12 mouse cellular contexts compared by ENCODE assay signal in the genomic region with DNA sequence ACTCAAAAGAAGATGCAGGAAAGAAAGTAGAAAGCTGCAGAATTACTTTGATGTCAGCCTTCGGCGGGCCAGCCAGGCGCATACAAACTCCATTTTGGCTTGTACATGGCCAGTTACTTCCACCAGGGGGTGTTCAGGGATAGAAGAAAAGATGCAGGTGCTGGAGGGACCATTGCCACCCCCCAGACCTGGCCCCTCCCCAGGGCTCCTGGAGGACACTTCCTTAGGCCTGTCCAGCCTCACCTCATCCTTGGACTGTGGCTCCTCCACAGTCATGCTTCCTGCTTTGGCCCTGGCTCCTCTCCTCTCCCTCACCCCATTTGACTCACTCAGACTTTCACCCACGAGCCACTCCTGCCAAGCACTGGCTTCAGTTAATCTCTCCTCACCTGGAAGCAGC. TPM values are rescaled to one million over a fixed set of nuclear protein-coding genes. Genes with fewer than 3 reads are reported as not detected.
DNase-seq lines count a peak whose midpoint lies in the region; ATAC-seq and TF ChIP-seq lines count a peak whose summit lies in the region.
"Had no signal": no experiment of that assay in that cellular context is flagged by ENCODE, and none has a peak within 500 bp of the region (broad histone marks: within the 10 kb centered on the region; RNA-seq: fewer than 3 reads in every experiment).

No protein-coding gene starts in this region.

- WGBS in liver, postnatal 0 days (ENCODE audit: insufficient replicate concordance): 76% methylated on average over 4 of the region's 4 CpGs
- 55% methylated on average over 4 of the region's 4 CpGs for WGBS in liver, embryonic 12.5 days (ENCODE audit: insufficient replicate concordance)
- WGBS in hindbrain, embryonic 16.5 days: 71% methylated on average over 4 of the region's 4 CpGs

- H3K9ac ChIP-seq in liver, postnatal 0 days (replicated peaks): no peak overlapping the region
- H3K9ac ChIP-seq in liver, embryonic 12.5 days: no peak overlapping the region
- H3K9ac ChIP-seq in hindbrain, embryonic 16.5 days (ENCODE audit: low read depth, low read length): no peak overlapping the region
- H3K9ac ChIP-seq: embryonic facial prominence, embryonic 13.5 days; hindbrain, embryonic 14.5 days; lung, embryonic 15.5 days had no signal

- no peak for TF ChIP-seq EP300 in liver, postnatal 0 days (IDR thresholded peaks at IDR 0.05; ENCODE audit: low read depth)

- no peaks in the 10 kb centered on the region for H3K27me3 ChIP-seq in liver, postnatal 0 days (ENCODE audit: insufficient read depth, low read length)
- H3K27me3 ChIP-seq in liver, embryonic 12.5 days (replicated peaks): 0 out of 2 replicates have a peak, but pooled peaks cover 5% of the 10 kb centered on the region
- H3K27me3 ChIP-seq in hindbrain, embryonic 16.5 days (replicated peaks; ENCODE audit: control insufficient read depth, insufficient read depth, low read length): no peaks in the 10 kb centered on the region; the same call in 1 of the 2 replicates
- H3K27me3 ChIP-seq: lung, embryonic 15.5 days had no signal

- TF ChIP-seq CTCF in liver, postnatal 0 days (IDR thresholded peaks at IDR 0.05; ENCODE audit: low read depth): peak; percentile 39

- ATAC-seq in liver, postnatal 0 days: no peak
- ATAC-seq in liver, embryonic 12.5 days: no peak
- ATAC-seq in hindbrain, embryonic 16.5 days: no peak

- no peaks in the 10 kb centered on the region for H3K4me1 ChIP-seq in liver, postnatal 0 days (ENCODE audit: insufficient read depth)
- peaks cover 6% of the 10 kb centered on the region for H3K4me1 ChIP-seq in liver, embryonic 12.5 days
- peaks cover 1% of the 10 kb centered on the region for H3K4me1 ChIP-seq in hindbrain, embryonic 16.5 days (ENCODE audit: control insufficient read depth, insufficient read depth, low read depth, low read length)

- H3K4me3 ChIP-seq in liver, postnatal 0 days (ENCODE audit: low read depth, low read length): no peak overlapping the region
- H3K4me3 ChIP-seq in liver, embryonic 12.5 days: no peak overlapping the region
- no peak overlapping the region for H3K4me3 ChIP-seq in hindbrain, embryonic 16.5 days (ENCODE audit: low read length)
- H3K4me3 ChIP-seq: embryonic facial prominence, embryonic 13.5 days; heart, embryonic 10.5 days; lung, embryonic 15.5 days had no signal

- H3K9me3 ChIP-seq in liver, postnatal 0 days (ENCODE audit: low read length): no peaks in the 10 kb centered on the region
- no peaks in the 10 kb centered on the region for H3K9me3 ChIP-seq in liver, embryonic 12.5 days (replicated peaks)
- H3K9me3 ChIP-seq in hindbrain, embryonic 16.5 days (ENCODE audit: control insufficient read depth, low read length): no peaks in the 10 kb centered on the region
- H3K9me3 ChIP-seq: embryonic facial prominence, embryonic 13.5 days; heart, embryonic 10.5 days; lung, embryonic 15.5 days had no signal

- H3K4me2 ChIP-seq in liver, postnatal 0 days (ENCODE audit: low read depth, low read length): no peak overlapping the region
- H3K4me2 ChIP-seq in liver, embryonic 12.5 days: no peak overlapping the region
- H3K4me2 ChIP-seq in hindbrain, embryonic 16.5 days (ENCODE audit: low read length): no peak overlapping the region
- H3K4me2 ChIP-seq: embryonic facial prominence, embryonic 13.5 days; hindbrain, embryonic 14.5 days; lung, embryonic 15.5 days had no signal

- H3K36me3 ChIP-seq in liver, postnatal 0 days (replicated peaks; ENCODE audit: insufficient read depth, low read length): no peaks in the 10 kb centered on the region
- no peaks in the 10 kb centered on the region for H3K36me3 ChIP-seq in liver, embryonic 12.5 days
- H3K36me3 ChIP-seq in hindbrain, embryonic 16.5 days (ENCODE audit: control insufficient read depth, insufficient read depth, low read length): no peaks in the 10 kb centered on the region
- H3K36me3 ChIP-seq: embryonic facial prominence, embryonic 13.5 days; heart, embryonic 10.5 days; lung, embryonic 15.5 days had no signal

- DNase-seq in adrenal gland, postnatal 14 days: peak; percentile 18
- no peak for DNase-seq in adrenal gland, postnatal 36 days
- no peak for DNase-seq in liver, postnatal 0 days
- DNase-seq in T-cell, adult 2 months (ENCODE audit: low spot score): peak; percentile 60
- DNase-seq in thymus, postnatal 0 days (ENCODE audit: low spot score): peak; percentile 21
- DNase-seq in layer of hippocampus, adult 11-12 months (ENCODE audit: low spot score): no peak

- H3K27ac ChIP-seq in liver, postnatal 0 days (ENCODE audit: low read depth): no peak overlapping the region
- no peak overlapping the region for H3K27ac ChIP-seq in liver, embryonic 12.5 days
- no peak overlapping the region for H3K27ac ChIP-seq in hindbrain, embryonic 16.5 days (ENCODE audit: low read depth, low read length)
- H3K27ac ChIP-seq: embryonic facial prominence, embryonic 13.5 days; heart, embryonic 10.5 days; hindbrain, embryonic 14.5 days; lung, embryonic 15.5 days had no signal

RNA-seq across cellular contexts. Expression of gene Zfp281, which starts 59.7 kb away (rescaled TPM):
- 16.3 and 16.9 TPM in 2 replicates for total RNA-seq in adrenal gland, postnatal 14 days (2021)
- total RNA-seq in adrenal gland, postnatal 36 days (2021): 10 to 100 TPM; 15.6 to 19.3 TPM
- 7.2 TPM in 2 replicates for polyA plus RNA-seq in liver, postnatal 0 days (2015; fragmentation: Nextera tagmentation; extraction: Ambion mirVana)
- 11.9 and 12.3 TPM in 2 replicates for polyA plus RNA-seq in liver, embryonic 12.5 days (2016; fragmentation: Nextera tagmentation; extraction: Ambion mirVana)
- polyA plus RNA-seq in thymus, postnatal 0 days (2015; fragmentation: Nextera tagmentation; extraction: Ambion mirVana): 18.0 and 19.5 TPM in 2 replicates
- polyA plus RNA-seq in hindbrain, embryonic 16.5 days (2015; fragmentation: Nextera tagmentation; extraction: Ambion mirVana): 16.3 and 20.1 TPM in 2 replicates

Comparison
In these comparisons a context has a peak if more than half of its experiments do, and no peak if none do; other contexts are left out.
1. DNase-seq: peak in adrenal gland, postnatal 14 days (single experiment), T-cell, adult 2 months (single experiment) and thymus, postnatal 0 days (single experiment); none in adrenal gland, postnatal 36 days (0 of 2), liver, postnatal 0 days (single experiment) and layer of hippocampus, adult 11-12 months (single experiment).